Comparison of ENCODE assay signal across 21 mouse cellular contexts in genomic region chr10:85359501-85360066, GRCm38 (mm10). TPM values are rescaled to one million over a fixed set of nuclear protein-coding genes. Genes with fewer than 3 reads are reported as not detected.
DNase-seq lines count a peak whose midpoint lies in the region; ATAC-seq and TF ChIP-seq lines count a peak whose summit lies in the region.
"Had no signal": no experiment of that assay in that cellular context is flagged by ENCODE, and none has a peak within 500 bp of the region (broad histone marks: within the 10 kb centered on the region; RNA-seq: fewer than 3 reads in every experiment).

No protein-coding gene starts in this region.

- no peak overlapping the region for H3K27ac ChIP-seq in thymus, adult 2 months (ENCODE audit: control insufficient read depth, insufficient read depth, low read length)
- no peak overlapping the region for H3K27ac ChIP-seq in heart, adult 2 months
- no peak overlapping the region for H3K27ac ChIP-seq in midbrain, embryonic 16.5 days (ENCODE audit: low read length)
- H3K27ac ChIP-seq: embryonic facial prominence, embryonic 10.5 days; forebrain, embryonic 13.5 days; hindbrain, embryonic 13.5 days; hindbrain, postnatal 0 days had no signal

- no peaks in the 10 kb centered on the region for H3K79me3 ChIP-seq in C2C12 (ENCODE audit: low read depth)

- intact Hi-C loops in heart, adult 2 months (cut with DNase I): no loop called here

- no peak for TF ChIP-seq EP300 in heart, adult 2 months (IDR thresholded peaks at IDR 0.05; ENCODE audit: insufficient read depth, low read depth, low read length)

- DNase-seq in thymus, adult 2 months: peak; percentile 14
- DNase-seq in thymus, postnatal 10 days (ENCODE audit: low spot score in 2 of 2): no peak
- peak; percentile 11 to 36 for DNase-seq in CD8-positive naive resting alpha-beta T cell, adult 2 months (ENCODE audit: low read depth in 2 of 2, low spot score in 2 of 2)
- DNase-seq in ovary, postnatal 10 days (ENCODE audit: low spot score): no peak
- no peak for DNase-seq in heart, adult 2 months
- DNase-seq: adrenal gland, adult 2 months; adrenal gland, postnatal 25 days; cerebellum, adult 18-20 months; cerebellum, adult 9-11 months; forebrain, postnatal 0 days; gastrocnemius, postnatal 14 days had no signal

- no peak overlapping the region for H3ac ChIP-seq in C2C12 (ENCODE audit: control insufficient read depth, insufficient read length, low read depth)

- H3K4me2 ChIP-seq in midbrain, embryonic 16.5 days (ENCODE audit: low read length): no peak overlapping the region
- H3K4me2 ChIP-seq: forebrain, embryonic 13.5 days; heart, embryonic 12.5 days; hindbrain, embryonic 13.5 days had no signal

- ATAC-seq in inflammation-experienced regulatory T-cells, adult 6 months: peak; percentile 43
- no peak for ATAC-seq in midbrain, embryonic 16.5 days
- ATAC-seq: CD4-positive, CD25-positive, alpha-beta regulatory T cell, adult 4 months; forebrain, embryonic 13.5 days; forebrain, postnatal 0 days; hindbrain, postnatal 0 days; Patski had no signal

- no peaks in the 10 kb centered on the region for H3K27me3 ChIP-seq in thymus, adult 2 months (ENCODE audit: control insufficient read depth, insufficient read depth, low read length)
- H3K27me3 ChIP-seq in C2C12 (ENCODE audit: control insufficient read depth, insufficient read depth, insufficient read length): no peaks in the 10 kb centered on the region
- no peaks in the 10 kb centered on the region for H3K27me3 ChIP-seq in heart, adult 2 months (ENCODE audit: control insufficient read depth, insufficient read depth, low read length)
- H3K27me3 ChIP-seq in midbrain, embryonic 16.5 days (ENCODE audit: control insufficient read depth, insufficient read depth, low read depth, low read length): no peaks in the 10 kb centered on the region
- H3K27me3 ChIP-seq: forebrain, embryonic 13.5 days; heart, embryonic 12.5 days; hindbrain, embryonic 13.5 days had no signal

- no peak for TF ChIP-seq POLR2A in thymus, adult 2 months (IDR thresholded peaks at IDR 0.05; ENCODE audit: control insufficient read depth, extremely low read depth, insufficient read depth, low read length, poor library complexity)
- TF ChIP-seq POLR2A in heart, adult 2 months (IDR thresholded peaks at IDR 0.05; ENCODE audit: insufficient read depth, low read depth, low read length): no peak

- WGBS in thymus, adult 2 months: 5% methylated on average over 3 of the region's 3 CpGs
- 79% methylated on average over 3 of the region's 3 CpGs for WGBS in heart, adult 2 months
- 84% methylated on average over 3 of the region's 3 CpGs for WGBS in midbrain, embryonic 16.5 days

- no peaks in the 10 kb centered on the region for H3K79me2 ChIP-seq in C2C12 (ENCODE audit: control insufficient read depth, insufficient read depth)
- H3K79me2 ChIP-seq in heart, adult 2 months (replicated peaks; ENCODE audit: control insufficient read depth, insufficient read depth, low read length): no peaks in the 10 kb centered on the region

- H3K9ac ChIP-seq in heart, adult 2 months (ENCODE audit: low read depth, low read length): no peak overlapping the region
- no peak overlapping the region for H3K9ac ChIP-seq in midbrain, embryonic 16.5 days (ENCODE audit: low read depth, low read length)
- H3K9ac ChIP-seq: forebrain, embryonic 13.5 days; forebrain, postnatal 0 days; heart, embryonic 12.5 days; hindbrain, embryonic 13.5 days had no signal

- no peak for TF ChIP-seq CTCF in thymus, adult 2 months (IDR thresholded peaks at IDR 0.05; ENCODE audit: borderline replicate concordance, control insufficient read depth, extremely low read depth, insufficient read depth, low read length, poor library complexity)
- TF ChIP-seq CTCF in C2C12 (IDR thresholded peaks at IDR 0.05; ENCODE audit: control insufficient read depth, insufficient read depth, insufficient read length): no peak
- no peak for TF ChIP-seq CTCF in heart, adult 2 months (IDR thresholded peaks at IDR 0.05)

- no peaks in the 10 kb centered on the region for H3K36me3 ChIP-seq in thymus, adult 2 months (ENCODE audit: control insufficient read depth, insufficient read depth, low read length)
- no peaks in the 10 kb centered on the region for H3K36me3 ChIP-seq in C2C12 (ENCODE audit: control insufficient read depth, insufficient read depth)
- no peaks in the 10 kb centered on the region for H3K36me3 ChIP-seq in heart, adult 2 months (ENCODE audit: control insufficient read depth, insufficient read depth, low read length)
- no peaks in the 10 kb centered on the region for H3K36me3 ChIP-seq in midbrain, embryonic 16.5 days (ENCODE audit: control insufficient read depth, insufficient read depth, low read length)
- H3K36me3 ChIP-seq: embryonic facial prominence, embryonic 10.5 days; heart, embryonic 12.5 days; hindbrain, embryonic 13.5 days had no signal

- no peak overlapping the region for H3K4me3 ChIP-seq in thymus, adult 2 months (ENCODE audit: control insufficient read depth, insufficient read depth, low read length)
- H3K4me3 ChIP-seq in C2C12 (ENCODE audit: insufficient read depth, poor library complexity, severe bottlenecking): no peak overlapping the region
- H3K4me3 ChIP-seq in heart, adult 2 months: no peak overlapping the region
- no peak overlapping the region for H3K4me3 ChIP-seq in midbrain, embryonic 16.5 days (ENCODE audit: low read depth, low read length)
- H3K4me3 ChIP-seq: embryonic facial prominence, embryonic 10.5 days; forebrain, embryonic 13.5 days; heart, embryonic 12.5 days; hindbrain, embryonic 13.5 days had no signal

- H3K4me1 ChIP-seq in thymus, adult 2 months (replicated peaks; ENCODE audit: control insufficient read depth, insufficient read depth, low read length): peaks cover 11% of the 10 kb centered on the region
- H3K4me1 ChIP-seq in heart, adult 2 months (ENCODE audit: control insufficient read depth, insufficient read depth, low read length): no peaks in the 10 kb centered on the region
- H3K4me1 ChIP-seq in midbrain, embryonic 16.5 days (ENCODE audit: control insufficient read depth, insufficient read depth, low read length): no peaks in the 10 kb centered on the region
- H3K4me1 ChIP-seq: embryonic facial prominence, embryonic 10.5 days; heart, embryonic 12.5 days had no signal

- no peaks in the 10 kb centered on the region for H3K9me3 ChIP-seq in midbrain, embryonic 16.5 days (replicated peaks; ENCODE audit: control insufficient read depth, low read length, poor library complexity, severe bottlenecking)
- H3K9me3 ChIP-seq: embryonic facial prominence, embryonic 10.5 days; forebrain, embryonic 13.5 days; heart, embryonic 12.5 days; hindbrain, embryonic 13.5 days had no signal

TF ChIP-seq in C2C12, 6 proteins besides CTCF, POLR2A, EP300 and RAD21:
- no peak for TF ChIP-seq FOSL1 (IDR thresholded peaks at IDR 0.05; ENCODE audit: insufficient read depth, low read length, poor library complexity, severe bottlenecking)
- TF ChIP-seq USF1 (IDR thresholded peaks at IDR 0.05; ENCODE audit: low read depth): peak; percentile 76
TF ChIP-seq in C2C12: peak in this region for 1.

RNA-seq across cellular contexts. Expression of gene Btbd11, which starts 27.0 kb away (rescaled TPM):
- 32.0 and 32.3 TPM in 2 replicates for polyA plus RNA-seq in thymus, adult 2 months (2012; rRNA removed)
- polyA plus RNA-seq in C2C12 (2012; fragmentation: generic; extraction: Trizol): 11.7 TPM
- polyA plus RNA-seq in inflammation-experienced regulatory T-cells, adult 6 months (2017; shearing (Covaris generic)): 1 to 10 TPM; 6.2 to 6.9 (median 6.6) TPM
- 1 to 10 TPM; 1.4 to 2.7 TPM for total RNA-seq in heart, adult 2 months (2021)
- polyA plus RNA-seq in heart, adult 2 months (2012; rRNA removed): 1.8 and 1.9 TPM in 2 replicates
- polyA plus RNA-seq in midbrain, embryonic 16.5 days (2015; fragmentation: Nextera tagmentation; extraction: Ambion mirVana): 17.2 and 20.3 TPM in 2 replicates

Comparison
In these comparisons a context has a peak if more than half of its experiments do, and no peak if none do; other contexts are left out.
1. DNase-seq: peak in thymus, adult 2 months (single experiment) and CD8-positive naive resting alpha-beta T cell, adult 2 months (2 of 2); none in thymus, postnatal 10 days (0 of 2), ovary, postnatal 10 days (single experiment) and heart, adult 2 months (0 of 2).